Mouse (Mus musculus) liver, embryonic 11.5 days (tissue): Measurements from ENCODE around the gene Nrgn. TPM values are rescaled to one million over a fixed set of nuclear protein-coding genes. Genes with fewer than 3 reads are reported as not detected.

ENCODE experiments used
- ATAC-seq: fragments of 200-750 bp; cut with Nextera tagmentation; replicated peaks from 2 replicates; pipeline ENCODE4 v1.8.0; 2017; ENCODE audit warnings: moderate number of reproducible peaks, mild to moderate bottlenecking, moderate TSS enrichment, moderate library complexity; ENCODE audit not compliant: low FRiP score
- DNase-seq: peaks from one replicate; pipeline ENCODE4 v3.0.0-alpha.2; 2017; ENCODE audit warnings: low spot score
- H3K27ac ChIP-seq: fragments of 300-500 bp; sonication (generic); 2 replicates; pipeline ENCODE4 v1.5.1; 2014; ENCODE audit warnings: mild to moderate bottlenecking, low read depth, low read length, control low read depth
- H3K27me3 ChIP-seq: fragments of 300-500 bp; sonication (generic); replicated peaks from 2 replicates; pipeline ENCODE4 v1.6.1; 2014; ENCODE audit warnings: low read length, mixed read lengths; ENCODE audit not compliant: control insufficient read depth, insufficient read depth
- H3K36me3 ChIP-seq: fragments of 300-500 bp; sonication (generic); 2 replicates; pipeline ENCODE4 v1.6.1; 2014; ENCODE audit warnings: mild to moderate bottlenecking, low read length, moderate library complexity, mixed read lengths; ENCODE audit not compliant: control insufficient read depth, insufficient read depth
- H3K4me1 ChIP-seq: fragments of 300-500 bp; sonication (generic); replicated peaks from 2 replicates; pipeline ENCODE4 v1.6.1; 2014; ENCODE audit warnings: low read length, mixed read lengths; ENCODE audit not compliant: control insufficient read depth, insufficient read depth
- H3K4me2 ChIP-seq: fragments of 300-500 bp; sonication (generic); 2 replicates; pipeline ENCODE4 v1.6.1; 2014; ENCODE audit warnings: mild to moderate bottlenecking, control low read depth, moderate library complexity
- H3K4me3 ChIP-seq: fragments of 300-500 bp; sonication (generic); 2 replicates; pipeline ENCODE4 v1.5.1; 2014; ENCODE audit warnings: low read depth, low read length, control low read depth
- H3K9ac ChIP-seq: fragments of 300-500 bp; sonication (generic); 2 replicates; pipeline ENCODE4 v1.6.1; 2014; ENCODE audit warnings: low read depth, low read length, control low read depth
- H3K9me3 ChIP-seq: fragments of 300-500 bp; sonication (generic); 2 replicates; pipeline ENCODE4 v1.6.1; 2016; ENCODE audit warnings: low read length, inconsistent platforms, mixed read lengths; ENCODE audit not compliant: control insufficient read depth
- WGBS: fragments of 180-500 bp; shearing (Covaris S2); extraction: QIAGEN DNeasy Blood & Tissue Kit; methylation state at CpG from one replicate; pipeline ENCODE4 v1.1.7; 2014; 5-methylcytosine and 5-hydroxymethylcytosine counted together
- polyA plus RNA-seq: library from polyadenylated mRNA; unstranded; fragments of >200 nt; fragmentation: Nextera tagmentation; extraction: Ambion mirVana; gene quantifications from 2 replicates; pipeline ENCODE4 v1.2.1, GENCODE M21; 2014

Nrgn gene
- polyA plus RNA-seq, 1 experiment from 2014 or later = 23.6 TPM

DNA sequence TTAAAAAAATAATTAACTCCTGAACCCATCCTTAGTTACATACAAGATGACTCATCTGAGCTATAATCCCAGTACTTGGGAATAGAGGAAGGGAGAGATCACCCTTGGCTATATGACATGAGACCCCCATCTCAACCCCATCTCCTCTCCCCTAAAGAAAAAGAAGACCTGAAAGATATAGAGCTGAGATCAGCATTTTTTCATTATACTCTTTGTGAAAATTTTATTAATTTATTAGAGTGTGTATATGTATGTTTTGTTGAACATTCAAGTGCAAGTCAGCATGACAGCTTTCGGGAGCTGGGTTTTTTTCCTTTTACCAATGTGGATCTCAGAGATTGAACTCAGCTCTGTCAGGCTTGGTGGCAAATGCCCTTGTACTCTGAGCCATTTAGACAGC is 51.5 kb downstream of the Nrgn start:
- Histone ChIP-seq H3K27me3 (no peaks in the 10 kb centered on the region), H3K9ac (no peak overlapping the region), H3K4me2 (no peak overlapping the region), H3K9me3 (no peaks in the 10 kb centered on the region), H3K36me3 (no peaks in the 10 kb centered on the region), H3K4me1 (no peaks in the 10 kb centered on the region), H3K27ac (no peak overlapping the region), H3K4me3 (no peak overlapping the region)
- no peak for ATAC-seq
- DNase-seq = no peak
- 86% methylated on average over 1 of the region's 1 CpGs for WGBS

DNA sequence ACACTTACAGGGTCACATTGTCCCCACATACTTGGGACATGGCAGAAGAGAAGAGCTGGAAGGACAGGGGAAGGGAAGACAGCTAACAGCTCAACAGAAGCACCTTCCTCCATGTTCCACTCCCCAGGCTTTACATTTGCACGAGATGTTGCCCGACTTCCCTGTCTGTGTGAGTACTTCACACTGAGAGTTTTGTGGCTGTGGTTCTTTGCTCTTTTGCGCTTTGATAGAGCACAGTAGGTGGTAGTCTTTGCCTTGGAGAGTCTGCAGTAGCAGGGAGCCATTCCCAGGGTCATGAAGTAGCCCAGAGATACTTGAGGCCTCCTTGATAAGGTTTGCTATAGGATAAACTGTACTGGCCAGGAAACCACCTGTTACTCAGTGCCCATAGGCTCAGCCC is 52.5 kb downstream of the Nrgn start:
- 75% methylated on average over 3 of the region's 3 CpGs for WGBS
- ATAC-seq = no peak

DNA sequence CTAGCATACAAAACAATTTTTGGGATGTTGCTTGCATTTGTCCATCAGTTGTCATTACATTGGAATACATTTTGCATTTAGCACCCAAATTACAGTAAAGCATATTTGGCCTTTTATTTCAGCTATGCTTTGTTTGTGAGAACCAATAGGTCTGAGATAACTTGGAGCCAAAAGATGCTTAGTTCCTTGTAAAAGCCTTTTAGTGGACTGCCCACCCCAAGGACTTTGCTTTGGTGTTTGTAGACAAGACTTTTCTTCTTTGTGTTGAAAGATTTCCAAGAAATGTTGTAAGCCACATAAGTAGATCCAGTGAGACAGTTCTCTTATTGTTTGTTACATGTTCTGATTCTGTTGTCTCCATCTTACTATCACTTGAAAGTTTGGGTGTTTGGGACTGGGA is 56.4 kb downstream of the Nrgn start:
- Histone ChIP-seq H3K27me3 (no peaks in the 10 kb centered on the region), H3K9ac (no peak overlapping the region), H3K4me1 (no peaks in the 10 kb centered on the region), H3K9me3 (no peaks in the 10 kb centered on the region), H3K27ac (no peak overlapping the region), H3K4me3 (no peak overlapping the region), H3K4me2 (no peak overlapping the region), H3K36me3 (no peaks in the 10 kb centered on the region; the same call in 1 of the 2 replicates)
- no peak for ATAC-seq
- no peak for DNase-seq

More for the DNA sequence above, 52.5 kb downstream of the Nrgn start:
- H3K27ac ChIP-seq = no peak overlapping the region
- no peak overlapping the region for H3K4me3 ChIP-seq
- no peaks in the 10 kb centered on the region for H3K27me3 ChIP-seq
- no peak for DNase-seq
- no peaks in the 10 kb centered on the region for H3K36me3 ChIP-seq
- no peaks in the 10 kb centered on the region for H3K9me3 ChIP-seq
- no peak overlapping the region for H3K9ac ChIP-seq
- no peak overlapping the region for H3K4me2 ChIP-seq
- no peaks in the 10 kb centered on the region for H3K4me1 ChIP-seq

DNA sequence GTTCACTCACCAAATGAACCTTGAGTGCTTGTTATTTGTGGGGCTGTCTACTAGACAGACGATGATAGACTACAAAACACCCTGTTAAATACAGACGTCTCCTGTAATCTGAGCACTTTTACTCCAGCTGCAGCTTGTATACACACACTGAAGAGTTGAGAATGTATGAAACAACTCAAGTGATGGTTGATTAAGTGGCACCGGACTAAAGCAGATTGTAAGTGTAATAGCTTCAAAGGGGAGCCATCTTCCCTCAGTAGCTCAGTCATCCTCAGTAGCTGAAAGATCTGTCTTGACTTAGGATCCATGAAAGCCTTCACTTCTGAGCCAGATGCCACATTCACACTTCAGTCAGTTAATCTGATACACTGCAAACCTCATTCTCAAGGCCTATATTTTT is 56.9 kb downstream of the Nrgn start:
- Histone ChIP-seq H3K9ac (no peak overlapping the region), H3K4me3 (no peak overlapping the region), H3K36me3 (no peaks in the 10 kb centered on the region; the same call in 1 of the 2 replicates), H3K4me2 (no peak overlapping the region), H3K4me1 (peaks cover under 1% of the 10 kb centered on the region), H3K27ac (no peak overlapping the region), H3K27me3 (no peaks in the 10 kb centered on the region), H3K9me3 (no peaks in the 10 kb centered on the region)
- no peak for ATAC-seq
- 75% methylated on average over 3 of the region's 3 CpGs for WGBS
- DNase-seq = no peak

Other genes with a start within 250 kb of the Nrgn start
- 6.4 and 6.6 TPM in 2 replicates for gene Ccdc15, start 204.5 kb downstream of the Nrgn start, polyA plus RNA-seq
- not detected in 2 replicates for gene Hepacam, start 185.6 kb downstream of the Nrgn start, polyA plus RNA-seq
- 7.6 and 8.5 TPM in 2 replicates for gene Robo4, start 151.0 kb downstream of the Nrgn start, polyA plus RNA-seq
- 0.18 and 0.32 TPM in 2 replicates for gene Robo3, start 119.7 kb downstream of the Nrgn start, polyA plus RNA-seq
- gene Msantd2, start 63.6 kb downstream of the Nrgn start, polyA plus RNA-seq = 13.2 and 17.7 TPM in 2 replicates
- gene Esam, start 24.8 kb downstream of the Nrgn start, polyA plus RNA-seq = 34.9 and 36.6 TPM in 2 replicates
- gene Vsig2, start 13.6 kb downstream of the Nrgn start, polyA plus RNA-seq = 0.66 and 1.5 TPM in 2 replicates
- gene Siae, start 2.8 kb upstream of the Nrgn start, polyA plus RNA-seq = 8.0 and 8.6 TPM in 2 replicates
- 3.9 and 4.9 TPM in 2 replicates for gene Spa17, start 60.8 kb upstream of the Nrgn start, polyA plus RNA-seq
- gene Tbrg1, start 104.4 kb upstream of the Nrgn start, polyA plus RNA-seq = 127 and 128 TPM in 2 replicates
- not detected in 2 replicates for gene Panx3, start 116.3 kb upstream of the Nrgn start, polyA plus RNA-seq
- gene Olfr160, start 163.3 kb upstream of the Nrgn start, polyA plus RNA-seq = not detected in 2 replicates
- not detected in 2 replicates for gene Olfr874, start 192.2 kb upstream of the Nrgn start, polyA plus RNA-seq
- not detected in 2 replicates for gene Olfr875, start 219.0 kb upstream of the Nrgn start, polyA plus RNA-seq